Mouse (Mus musculus) thymus, postnatal 4 days (tissue): ENCODE data around the gene Rilp.
A peak's percentile ranks its signal among the peaks of the same experiment; 100 is the strongest.

Experiments used
- DNase-seq: peaks from one replicate; pipeline ENCODE4 v3.0.0; 2021

Rilp gene

DNA sequence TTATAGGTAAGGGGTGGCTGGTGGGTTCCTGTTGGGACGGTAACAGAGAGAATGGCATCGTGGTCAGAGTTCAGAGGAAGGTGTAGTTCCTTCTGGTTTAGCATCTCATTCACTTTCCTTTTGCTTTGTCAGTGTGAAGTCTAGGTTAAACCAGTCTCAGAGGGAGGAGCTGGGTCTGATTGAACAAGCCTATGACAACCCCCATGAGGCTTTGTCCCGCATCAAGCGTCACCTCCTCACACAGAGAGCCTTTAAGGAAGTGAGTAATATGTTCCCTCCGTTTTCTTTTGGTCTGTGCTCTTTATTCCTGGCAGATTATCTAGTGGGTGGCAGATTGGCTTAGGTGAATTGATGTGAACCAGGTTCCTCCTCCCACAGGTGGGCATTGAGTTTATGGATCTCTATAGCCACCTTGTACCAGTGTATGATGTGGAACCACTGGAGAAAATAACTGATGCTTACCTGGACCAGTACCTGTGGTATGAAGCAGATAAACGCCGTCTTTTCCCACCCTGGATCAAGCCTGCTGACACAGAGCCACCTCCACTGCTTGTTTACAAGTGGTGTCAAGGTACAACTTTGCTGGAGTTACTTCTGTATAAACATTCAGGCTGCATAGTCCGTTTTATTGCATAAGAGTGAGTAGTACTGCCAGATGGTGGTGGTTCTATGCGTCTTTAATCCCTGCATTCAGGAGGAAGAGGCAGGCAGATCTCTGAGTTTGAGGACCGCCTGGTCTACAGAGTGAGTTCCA is 15.4 kb upstream of the Rilp start:
- DNase-seq = no peak

DNA sequence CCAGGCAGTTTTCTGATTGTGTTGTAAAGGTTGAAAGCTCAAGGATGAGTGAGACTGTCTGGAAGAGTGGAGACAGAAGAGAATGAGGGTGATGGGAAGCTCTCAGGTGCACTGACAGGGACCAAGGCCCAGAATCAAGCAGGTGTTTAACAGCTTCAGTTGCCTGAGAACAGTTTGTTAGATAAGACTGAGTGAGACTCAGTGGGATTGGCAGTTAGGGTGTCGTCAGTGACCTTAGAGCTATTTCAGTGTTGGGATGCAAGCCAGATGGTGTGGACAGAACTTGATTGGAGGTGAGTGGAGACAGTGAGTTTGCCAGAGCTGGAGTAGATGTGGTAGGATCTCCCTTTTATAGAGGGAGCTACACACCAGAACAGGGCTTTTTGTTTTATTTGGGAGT is 11.8 kb upstream of the Rilp start:
- DNase-seq = no peak

DNA sequence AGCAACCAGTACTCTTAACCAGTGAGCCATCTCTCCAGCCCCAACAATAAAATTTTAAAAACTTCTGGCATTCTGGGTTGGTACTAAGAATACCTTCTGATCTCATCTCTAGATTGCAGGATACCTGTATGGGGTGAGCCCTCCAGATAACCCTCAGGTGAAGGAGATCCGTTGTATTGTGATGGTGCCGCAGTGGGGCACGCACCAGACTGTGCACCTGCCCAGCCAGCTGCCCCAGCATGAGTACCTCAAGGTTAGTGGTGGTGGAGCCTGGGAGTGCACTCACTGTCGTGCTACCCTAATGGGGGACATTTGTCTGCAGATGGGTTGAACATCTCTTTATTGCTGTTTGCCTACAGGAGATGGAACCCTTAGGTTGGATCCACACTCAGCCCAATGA is 1.7 kb upstream of the Rilp start:
- DNase-seq = no peak

DNA sequence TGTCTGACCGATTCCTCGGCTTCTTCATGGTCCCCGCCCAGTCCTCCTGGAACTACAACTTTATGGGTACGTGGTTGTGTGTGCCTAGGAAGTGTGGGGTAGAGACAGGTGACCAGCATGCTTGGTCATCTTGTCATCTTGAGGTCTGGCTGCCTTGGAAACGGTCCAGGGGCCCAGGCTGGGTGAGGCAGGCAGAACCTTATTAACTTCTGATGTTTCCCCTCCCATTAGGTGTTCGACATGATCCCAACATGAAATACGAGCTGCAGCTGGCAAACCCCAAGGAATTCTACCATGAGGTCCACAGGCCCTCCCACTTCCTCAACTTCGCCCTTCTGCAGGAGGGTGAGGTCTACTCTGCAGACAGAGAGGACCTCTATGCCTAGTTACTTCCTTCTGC is 990 bp upstream of the Rilp start:
- DNase-seq = no peak

DNA sequence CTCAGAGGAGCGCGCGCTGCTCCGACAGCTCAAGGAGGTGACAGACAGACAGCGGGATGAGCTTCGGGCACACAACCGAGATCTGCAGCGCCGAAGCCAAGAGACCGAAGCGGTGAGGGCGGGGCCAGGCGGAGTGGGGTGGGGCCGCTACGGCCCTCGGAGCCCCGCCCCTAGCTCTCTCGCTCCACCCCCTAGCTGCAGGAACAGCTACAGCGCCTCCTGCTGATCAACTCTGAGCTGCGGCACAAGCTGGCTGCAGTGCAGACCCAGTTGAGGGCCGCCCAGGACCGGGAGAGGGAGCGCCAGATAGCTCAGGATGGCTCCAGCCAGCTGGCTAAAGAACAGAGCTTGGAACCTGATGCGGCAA is 716 bp downstream of the Rilp start:
- peak; percentile 99 for DNase-seq

DNA sequence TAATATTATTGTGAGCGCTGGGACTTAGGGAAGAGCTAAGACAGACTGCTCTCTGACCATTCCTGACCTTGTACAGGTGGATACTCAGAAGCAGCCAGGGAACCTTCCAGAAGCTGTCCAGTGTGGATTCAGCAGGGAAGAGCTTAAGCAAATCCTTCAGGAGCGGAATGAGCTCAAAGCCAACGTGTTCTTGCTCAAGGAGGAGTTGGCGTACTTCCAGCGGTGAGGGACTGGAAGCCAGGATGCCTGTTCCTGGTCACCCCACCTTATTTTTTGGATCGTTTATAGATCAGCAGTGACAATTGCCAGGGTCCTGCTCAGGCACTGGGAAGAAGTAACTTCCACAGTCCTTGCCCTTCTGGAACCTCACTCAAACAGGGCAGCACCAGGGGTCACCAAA is 1.3 kb downstream of the Rilp start:
- no peak for DNase-seq

DNA sequence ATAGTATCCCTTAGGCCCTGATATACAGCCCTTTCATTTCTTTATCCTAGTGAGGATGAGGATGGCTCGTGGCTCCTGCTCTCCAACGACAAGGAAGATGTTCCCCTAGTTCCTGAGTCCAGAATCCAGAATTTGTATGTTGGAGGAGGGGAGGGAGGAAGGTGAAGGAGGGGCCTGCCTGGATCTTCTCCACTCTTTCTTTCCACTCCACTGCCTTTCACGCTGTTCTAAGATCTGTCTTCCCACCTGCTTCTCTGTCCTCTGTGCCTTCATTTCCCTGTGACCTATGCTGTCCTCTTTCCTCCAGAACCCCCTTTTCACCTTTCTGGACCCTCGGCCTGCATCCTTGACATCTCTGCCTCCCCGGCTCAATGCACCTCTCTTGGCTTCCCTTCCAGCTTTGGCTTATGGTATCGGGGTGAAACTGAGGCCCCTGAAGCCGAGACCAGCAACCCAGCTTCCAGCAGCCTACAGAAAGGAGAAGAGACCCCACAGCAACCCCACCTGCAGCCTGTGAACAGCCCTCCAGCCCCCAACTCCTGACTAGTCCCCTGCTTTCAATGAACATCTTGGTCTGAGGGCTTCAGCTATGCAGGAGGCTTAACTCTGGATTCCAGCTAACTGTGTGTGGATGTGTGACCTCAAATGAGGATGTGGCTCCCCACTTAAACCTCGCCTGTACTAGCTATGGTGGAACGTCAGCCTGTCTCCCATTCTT is 2.6 kb downstream of the Rilp start:
- DNase-seq = no peak

DNA sequence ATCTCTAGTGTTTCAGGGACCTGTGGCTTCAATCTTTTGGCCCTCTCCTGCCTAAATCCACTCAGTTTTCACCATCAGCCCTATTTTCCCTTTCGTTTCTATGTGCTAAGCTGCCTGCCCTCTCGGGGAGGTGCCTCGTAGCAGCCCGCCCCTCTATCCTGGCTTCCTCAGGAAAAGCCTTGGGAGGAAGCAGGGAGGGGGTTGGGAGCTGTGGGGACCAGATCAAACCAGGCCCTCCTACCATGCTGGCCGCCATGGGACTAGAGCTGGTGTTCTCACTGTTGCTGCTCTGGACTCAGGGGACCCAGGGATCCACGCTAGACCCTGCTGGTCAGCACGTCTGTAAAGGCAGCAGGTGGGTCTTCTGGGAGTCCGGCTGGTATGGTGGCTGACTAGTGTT is 3.4 kb downstream of the Rilp start, which contains the start of gene Scarf1:
Gene Scarf1, plus strand, starts transcription at position 205 of the 400 bp plus-strand sequence.
- DNase-seq = no peak

DNA sequence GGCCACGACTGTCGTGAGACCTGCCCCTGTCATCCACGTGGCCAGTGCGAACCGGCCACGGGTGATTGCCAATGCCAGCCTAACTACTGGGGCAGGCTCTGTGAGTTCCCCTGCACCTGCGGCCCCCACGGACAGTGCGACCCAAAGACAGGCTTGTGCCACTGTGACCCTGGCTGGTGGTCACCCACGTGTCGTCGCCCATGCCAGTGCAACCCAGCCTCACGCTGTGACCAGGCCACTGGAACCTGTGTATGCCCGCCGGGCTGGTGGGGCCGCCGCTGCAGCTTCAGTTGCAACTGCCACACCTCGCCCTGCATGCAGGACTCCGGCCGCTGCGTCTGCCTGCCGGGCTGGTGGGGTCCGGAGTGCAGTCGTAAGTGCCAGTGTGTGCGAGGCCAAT is 5.3 kb downstream of the Rilp start:
- no peak for DNase-seq

DNA sequence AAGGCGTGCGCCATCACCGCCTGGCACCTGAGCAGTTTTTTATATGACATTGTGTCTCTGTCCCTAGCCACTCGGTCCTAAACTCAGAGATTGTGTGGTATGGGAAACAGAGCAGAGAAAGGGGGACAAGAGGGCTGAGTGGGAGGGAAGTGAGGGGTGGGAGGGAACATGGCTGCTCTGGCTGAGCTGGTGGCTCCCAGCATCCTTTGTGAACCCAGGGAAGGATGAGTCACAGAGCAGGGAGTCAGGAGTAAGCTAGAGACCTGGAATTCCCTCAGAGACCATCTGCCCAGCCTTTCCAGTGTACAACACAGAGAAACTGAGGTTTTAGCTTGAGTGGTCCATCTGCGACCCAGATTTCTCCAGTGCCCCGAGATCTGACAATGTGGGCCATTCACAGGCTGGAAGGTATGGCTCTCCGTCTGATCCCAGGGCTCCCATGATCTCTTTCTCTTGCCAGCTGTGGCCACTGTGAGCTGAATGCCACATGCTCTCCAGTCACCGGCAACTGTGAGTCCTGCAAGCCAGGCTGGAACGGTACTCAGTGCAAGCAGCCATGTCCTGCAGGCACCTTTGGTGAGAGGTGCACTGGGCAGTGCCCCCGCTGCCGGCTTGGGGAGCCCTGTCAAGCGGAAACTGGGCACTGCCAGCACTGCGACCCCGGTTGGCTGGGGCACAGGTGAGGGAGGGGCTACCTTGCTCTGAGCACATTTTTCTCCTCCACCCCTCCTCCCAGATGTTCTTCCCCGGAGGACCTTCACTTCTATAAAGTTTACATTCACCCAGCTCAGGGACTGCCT is 10.1 kb downstream of the Rilp start:
- DNase-seq = no peak

DNA sequence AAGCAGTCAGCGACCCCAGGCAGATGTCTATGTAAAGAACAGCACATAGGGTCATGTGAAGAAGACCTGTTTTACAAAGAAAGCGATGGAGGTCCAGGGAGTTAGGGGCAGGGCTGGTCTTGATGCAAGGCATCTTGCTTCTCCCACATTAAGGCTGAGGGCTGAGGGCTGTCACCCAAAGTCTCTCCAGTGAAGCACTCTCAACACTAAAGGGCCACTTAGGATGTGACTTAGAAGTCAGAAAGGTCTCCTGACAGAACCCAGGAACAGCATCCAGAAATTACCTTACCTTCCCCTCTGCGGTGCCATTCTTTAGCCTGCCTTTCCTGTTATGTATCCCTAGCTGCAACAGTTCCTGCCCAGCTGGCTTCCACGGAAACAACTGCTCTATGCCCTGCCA is 11.7 kb downstream of the Rilp start:
- DNase-seq = no peak

DNA sequence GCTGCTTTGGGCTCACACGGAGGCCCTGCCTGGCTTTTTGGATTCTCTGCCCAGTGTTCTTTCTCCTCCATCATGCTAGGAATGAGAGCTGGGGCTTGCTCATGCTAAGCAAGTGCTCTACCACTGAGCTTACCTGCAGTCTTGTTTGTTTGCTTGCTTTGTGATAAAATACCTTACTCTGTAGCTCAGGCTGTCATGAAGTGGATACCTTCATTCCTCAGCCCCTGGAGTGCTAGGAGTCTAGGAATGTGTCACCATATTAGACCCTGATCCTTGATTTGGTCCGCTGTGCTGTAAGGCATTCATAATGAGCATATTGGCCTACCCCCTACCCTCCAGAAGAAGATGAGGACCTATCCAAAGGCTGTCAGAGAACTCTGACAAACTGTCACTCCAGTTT is 12.9 kb downstream of the Rilp start:
- DNase-seq = no peak

DNA sequence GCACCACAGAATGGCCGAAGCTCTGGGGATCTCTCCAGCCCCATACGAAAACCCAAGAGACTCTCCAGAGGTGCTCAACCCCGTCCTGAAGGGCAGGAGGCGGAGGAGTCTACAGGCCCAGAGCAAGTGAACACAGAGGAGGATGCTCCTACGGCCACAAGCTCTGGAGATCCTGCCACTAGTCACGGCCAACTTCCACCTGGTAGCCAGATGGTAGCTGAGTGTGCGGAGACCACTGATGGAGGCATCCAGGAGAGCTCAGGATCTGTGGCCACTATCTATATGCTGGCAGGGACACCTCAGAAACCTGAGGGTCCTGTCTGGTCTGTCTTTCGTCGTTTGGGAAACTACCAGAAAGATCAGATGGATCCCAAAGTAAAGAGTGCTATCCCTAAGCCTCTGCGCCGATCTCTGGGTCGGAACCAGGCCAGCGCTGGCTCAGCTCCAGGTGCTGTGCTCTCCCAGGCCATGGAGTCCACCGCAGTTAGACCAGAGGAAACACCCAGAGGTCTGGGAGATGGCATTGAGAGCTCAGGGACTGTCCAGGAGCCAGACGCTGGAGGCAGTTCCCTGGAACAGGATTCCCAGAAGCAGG is 15.7 kb downstream of the Rilp start:
- no peak for DNase-seq

DNA sequence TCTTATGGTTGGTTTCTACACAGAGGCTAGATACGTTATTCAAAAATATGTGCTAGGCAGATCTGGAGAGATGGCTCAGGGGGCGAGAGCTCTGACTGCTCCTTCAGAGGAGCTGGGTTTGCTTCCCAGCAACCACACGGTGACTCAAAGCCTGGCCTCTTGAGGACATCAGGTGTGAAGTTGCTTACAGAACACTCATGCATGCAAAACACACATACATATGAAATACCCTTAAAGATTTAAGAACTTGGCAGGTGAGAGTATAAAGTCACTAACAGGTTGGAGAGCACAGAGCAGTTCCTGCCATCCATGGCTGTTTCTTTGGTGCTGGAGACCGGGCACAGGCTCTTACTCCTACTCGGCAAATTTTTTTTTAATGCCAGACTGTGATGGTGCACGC is 17.0 kb downstream of the Rilp start:
- no peak for DNase-seq

DNA sequence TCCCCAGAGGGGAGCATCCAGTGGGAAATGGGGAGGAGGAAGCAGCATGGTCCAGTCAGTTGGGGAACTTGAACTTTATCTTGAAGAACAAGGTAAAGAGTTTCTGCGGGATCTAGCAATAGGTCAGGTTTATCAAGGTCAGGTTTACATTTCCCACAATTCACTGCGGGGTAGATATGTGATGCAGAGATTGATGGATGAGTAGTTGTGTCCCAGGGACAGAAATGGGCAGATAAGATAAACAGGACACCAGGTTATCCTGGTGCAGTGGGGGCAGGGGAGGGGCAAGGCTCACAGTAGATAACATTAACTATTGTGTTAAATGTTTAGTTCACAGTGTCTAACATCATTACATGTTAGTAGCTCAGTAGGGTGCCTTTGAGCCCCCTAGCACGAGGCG is 19.9 kb downstream of the Rilp start:
- DNase-seq = no peak

DNA sequence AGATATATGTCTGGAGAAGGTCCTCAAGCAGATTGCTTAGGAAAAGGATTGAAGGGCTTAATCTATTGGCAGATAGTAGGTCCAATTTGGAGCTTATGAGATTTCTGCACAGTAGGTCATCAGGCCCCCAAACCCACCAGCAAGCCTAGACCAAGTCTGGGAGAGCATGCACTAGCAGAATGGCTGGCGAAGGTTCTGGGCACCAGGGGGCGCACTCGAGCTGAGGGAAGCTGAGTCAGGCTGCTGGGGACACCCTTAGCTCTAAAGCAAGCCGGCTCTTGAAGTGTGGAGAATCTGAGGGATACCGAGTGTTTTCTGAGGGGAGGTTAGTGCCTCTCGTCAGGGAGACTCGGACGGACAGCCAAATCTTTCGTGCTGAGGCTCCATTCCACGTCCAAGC is 20.4 kb downstream of the Rilp start:
- DNase-seq = peak; percentile 100

DNA sequence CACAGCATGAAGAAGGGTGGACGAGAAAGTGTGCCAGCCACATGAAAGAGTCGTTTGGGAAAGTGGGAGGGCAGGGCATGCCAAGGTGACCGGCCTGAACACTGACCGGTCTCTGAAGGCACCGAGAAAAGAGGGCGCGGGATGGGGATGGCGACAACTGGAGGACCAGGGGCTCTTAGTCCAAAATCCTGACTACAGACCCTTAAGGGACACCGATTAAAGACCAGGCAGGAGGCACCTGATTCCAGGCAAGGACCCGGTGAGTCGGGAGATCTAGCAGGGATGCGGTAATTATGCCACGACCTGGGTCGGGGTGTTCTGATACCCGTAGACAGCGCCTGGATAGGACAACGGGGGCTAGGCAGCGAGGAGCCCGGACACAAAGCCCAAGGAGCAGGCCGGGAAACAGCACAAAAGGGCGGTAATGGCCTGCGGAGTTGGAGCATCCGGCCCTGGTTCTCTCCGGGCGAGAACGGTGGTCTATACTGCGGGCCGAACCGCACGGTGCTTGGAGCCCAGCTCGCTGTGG is 21.0 kb downstream of the Rilp start:
- peak; percentile 61 for DNase-seq

DNA sequence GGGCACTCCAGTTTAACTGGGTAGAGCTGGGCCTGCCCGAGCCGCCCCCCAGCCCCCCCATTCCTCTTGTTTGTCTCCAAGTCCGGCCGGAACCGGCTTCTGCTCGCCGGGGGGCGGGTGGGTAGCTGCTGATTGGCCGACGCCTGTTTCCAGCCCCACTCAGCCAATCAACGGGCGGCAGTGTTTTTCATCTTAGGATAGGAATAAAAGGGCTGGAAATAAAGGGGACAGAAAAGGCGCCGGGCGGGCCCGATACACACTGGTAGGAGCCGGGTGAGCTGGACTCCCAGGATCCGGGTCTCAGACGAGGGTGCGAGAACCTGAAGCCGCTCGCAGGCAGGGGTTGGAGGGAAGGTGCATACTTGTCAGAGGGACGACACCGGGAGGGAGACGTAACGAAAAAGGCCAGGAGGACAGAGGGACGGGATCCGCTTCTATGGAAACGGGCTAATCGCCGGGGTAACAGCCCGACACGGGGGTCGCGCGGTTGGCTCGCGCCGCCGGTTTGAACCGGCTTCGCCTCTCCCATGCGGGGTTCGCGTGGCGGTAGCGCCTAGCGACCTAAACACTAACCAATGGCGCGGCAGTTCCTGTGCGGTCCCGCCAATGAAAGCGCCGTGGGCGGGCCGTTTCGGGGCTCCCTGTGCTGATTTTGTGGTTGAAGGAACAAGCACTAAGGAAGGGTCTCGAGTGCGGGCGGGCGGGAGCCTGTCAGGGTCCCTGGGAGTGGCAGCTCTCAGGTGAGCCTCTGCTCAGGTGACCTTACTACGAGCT is 21.8 kb downstream of the Rilp start, which contains the start of gene Slc43a2:
Gene Slc43a2, plus strand, starts transcription at position 226 of the 774 bp plus-strand sequence.
- DNase-seq = peak; percentile 95

DNA sequence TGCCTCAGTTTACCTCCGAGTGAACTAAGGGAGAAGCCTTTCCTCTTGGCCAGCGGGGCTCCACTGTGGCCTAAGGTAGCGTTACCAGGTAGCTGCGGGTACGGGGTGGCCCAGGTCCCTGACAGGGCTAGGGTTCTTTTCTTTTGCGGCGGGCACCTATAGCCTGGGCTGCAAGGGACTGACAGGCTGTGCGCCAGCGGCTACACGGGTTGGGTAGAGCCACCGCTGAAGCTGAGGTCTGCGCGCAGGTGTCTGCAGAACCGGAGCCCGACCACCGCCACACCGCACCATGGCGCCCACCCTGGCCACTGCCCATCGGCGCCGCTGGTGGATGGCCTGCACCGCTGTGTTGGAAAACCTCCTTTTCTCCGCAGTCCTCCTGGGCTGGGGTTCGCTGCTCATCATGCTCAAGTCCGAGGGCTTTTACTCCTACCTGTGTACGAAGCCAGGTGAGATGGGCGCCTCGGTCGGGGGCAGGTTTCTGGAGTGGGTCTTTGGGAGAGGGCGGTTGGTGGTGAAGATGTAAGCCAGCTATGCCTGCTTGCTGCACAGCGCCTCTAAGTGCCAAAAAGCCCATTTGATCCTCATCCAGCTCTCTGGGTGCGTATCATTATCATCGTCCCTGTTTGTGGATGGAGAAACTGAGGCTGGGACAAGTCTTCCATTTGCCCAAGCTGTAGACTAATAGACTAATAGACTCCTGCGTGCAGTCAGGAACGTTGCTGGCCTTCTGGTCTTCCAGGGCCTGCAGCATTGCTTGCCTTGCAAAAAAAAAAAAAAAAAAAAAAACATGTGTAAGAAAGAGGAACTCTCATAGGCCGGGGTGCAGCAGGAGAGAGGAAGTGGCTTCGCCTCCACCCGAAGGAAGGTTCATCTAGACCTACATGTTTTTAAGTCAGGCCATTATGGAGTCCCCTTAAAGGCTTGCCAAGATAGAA is 22.7 kb downstream of the Rilp start:
- peak; percentile 71 for DNase-seq

DNA sequence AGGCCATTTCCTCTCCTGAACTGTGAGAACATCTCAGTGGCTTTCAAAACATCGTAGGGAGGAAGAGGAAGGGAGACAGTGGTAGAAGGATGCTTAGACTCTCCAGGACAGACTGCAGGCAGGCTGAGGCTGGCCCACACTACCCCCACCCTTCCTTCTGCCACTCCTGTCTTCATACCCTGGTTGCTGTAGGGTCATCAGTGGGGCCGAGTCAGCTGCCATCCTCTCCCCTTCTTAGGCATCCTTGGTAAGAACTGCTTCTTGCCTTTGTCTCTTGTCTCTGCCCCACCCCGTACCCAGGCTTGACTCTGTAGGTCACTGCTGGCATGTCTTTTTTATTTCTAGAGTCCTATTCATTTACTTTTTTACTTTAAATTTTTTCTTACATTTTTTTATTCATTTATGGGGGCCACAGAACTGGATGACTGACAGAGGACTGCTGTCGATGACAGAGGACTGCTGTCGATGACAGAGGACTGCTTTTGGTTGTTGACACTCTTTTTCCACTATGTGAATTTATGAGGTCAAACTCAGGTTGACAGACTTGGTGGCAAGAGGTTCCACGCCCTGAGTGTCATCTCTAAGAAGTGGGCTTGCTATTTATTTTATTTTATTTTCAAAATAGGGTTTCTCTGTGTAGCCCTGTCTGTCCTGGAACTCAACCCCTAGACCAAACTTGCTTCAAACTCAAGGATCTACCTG is 23.6 kb downstream of the Rilp start:
- DNase-seq = peak; percentile 53
